Mouse (Mus musculus): ENCODE results near the gene Tpm3.

DNA sequence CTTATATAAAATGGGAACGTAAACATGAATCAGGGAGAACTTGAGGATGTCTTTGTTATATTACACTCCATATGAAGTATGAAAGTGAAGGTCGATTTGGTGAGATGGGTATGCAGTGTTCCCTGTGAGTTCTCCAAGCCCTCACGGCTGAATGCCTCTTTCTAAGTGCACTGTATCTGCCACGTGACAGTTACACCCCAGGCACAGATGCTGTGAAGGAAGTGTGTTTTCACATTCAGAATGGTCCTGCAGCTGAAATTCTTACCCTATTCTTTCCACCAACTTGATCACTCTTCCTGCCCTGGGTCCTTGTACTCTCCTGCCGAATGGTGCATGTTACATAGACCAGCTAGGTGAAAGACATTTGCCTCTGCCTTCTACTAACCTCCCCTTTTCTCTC is 25.5 kb downstream of the Tpm3 start:
- no peak for TF ChIP-seq POLR2A (IDR thresholded peaks at IDR 0.05; ENCODE audit: insufficient read depth, low read length)
- no peak for TF ChIP-seq CTCF (IDR thresholded peaks at IDR 0.05; ENCODE audit: low read depth, low read length)
